Mouse (Mus musculus) stomach, postnatal 0 days (tissue): ENCODE measurements around the gene Nemf. TPM values are rescaled to one million over a fixed set of nuclear protein-coding genes. Genes with fewer than 3 reads are reported as not detected.
A peak's percentile ranks its signal among the peaks of the same experiment; 100 is the strongest.

Experiments used
- ATAC-seq: fragments of 200-750 bp; cut with Nextera tagmentation; 2 replicates; pipeline ENCODE4 v1.8.0; 2017; ENCODE audit not compliant: low FRiP score, low TSS enrichment
- DNase-seq: peaks from one replicate; pipeline ENCODE4 v3.0.0-alpha.2; 2016; ENCODE audit warnings: low spot score
- H3K27ac ChIP-seq: fragments of 300-500 bp; sonication (generic); replicated peaks from 2 replicates; pipeline ENCODE4 v1.5.1; 2014; ENCODE audit warnings: mild to moderate bottlenecking, control low read depth
- H3K27me3 ChIP-seq: fragments of 300-500 bp; sonication (generic); 2 replicates; pipeline ENCODE4 v1.6.1; 2014; ENCODE audit warnings: low read length; ENCODE audit not compliant: control insufficient read depth, insufficient read depth
- H3K36me3 ChIP-seq: fragments of 300-500 bp; sonication (generic); 2 replicates; pipeline ENCODE4 v1.6.1; 2014; ENCODE audit warnings: low read length, mixed read lengths; ENCODE audit not compliant: control insufficient read depth, insufficient read depth
- H3K4me1 ChIP-seq: fragments of 300-500 bp; sonication (generic); replicated peaks from 2 replicates; pipeline ENCODE4 v1.6.1; 2014; ENCODE audit warnings: antibody characterized with exemption; ENCODE audit not compliant: control insufficient read depth, insufficient read depth
- H3K4me2 ChIP-seq: fragments of 300-500 bp; sonication (generic); replicated peaks from 2 replicates; pipeline ENCODE4 v1.6.1; 2014; ENCODE audit warnings: low read depth, mild to moderate bottlenecking, control low read depth, moderate library complexity
- H3K4me3 ChIP-seq: fragments of 300-500 bp; sonication (generic); 2 replicates; pipeline ENCODE4 v1.5.1; 2014; ENCODE audit warnings: low read depth, low read length, control low read depth
- H3K9ac ChIP-seq: fragments of 300-500 bp; sonication (generic); 2 replicates; pipeline ENCODE4 v1.6.1; 2014; ENCODE audit warnings: mild to moderate bottlenecking, low read length, control low read depth, mixed read lengths
- H3K9me3 ChIP-seq: fragments of 300-500 bp; sonication (generic); 2 replicates; pipeline ENCODE4 v1.6.1; 2016; ENCODE audit warnings: low read length; ENCODE audit not compliant: control insufficient read depth
- CTCF ChIP-seq: IDR thresholded peaks from 2 replicates; pipeline ENCODE4 v1.5.1; 2016; ENCODE audit warnings: antibody characterized with exemption, low read depth, mild to moderate bottlenecking, moderate library complexity
- EP300 ChIP-seq: optimal IDR thresholded peaks from 2 replicates; pipeline ENCODE3; 2016; ENCODE audit warnings: antibody characterized with exemption
- WGBS: fragments of 180-500 bp; shearing (Covaris S2); extraction: QIAGEN DNeasy Blood & Tissue Kit; methylation state at CpG from one replicate; pipeline ENCODE4 v1.1.7; 2014; 5-methylcytosine and 5-hydroxymethylcytosine counted together
- polyA plus RNA-seq: library from polyadenylated mRNA; unstranded; fragments of >200 nt; fragmentation: Nextera tagmentation; extraction: Ambion mirVana; gene quantifications from 2 replicates; pipeline ENCODE4 v1.2.1, GENCODE M21; 2015

Gene Nemf
- polyA plus RNA-seq, 1 experiment from 2014 or later = 50.0 TPM

DNA sequence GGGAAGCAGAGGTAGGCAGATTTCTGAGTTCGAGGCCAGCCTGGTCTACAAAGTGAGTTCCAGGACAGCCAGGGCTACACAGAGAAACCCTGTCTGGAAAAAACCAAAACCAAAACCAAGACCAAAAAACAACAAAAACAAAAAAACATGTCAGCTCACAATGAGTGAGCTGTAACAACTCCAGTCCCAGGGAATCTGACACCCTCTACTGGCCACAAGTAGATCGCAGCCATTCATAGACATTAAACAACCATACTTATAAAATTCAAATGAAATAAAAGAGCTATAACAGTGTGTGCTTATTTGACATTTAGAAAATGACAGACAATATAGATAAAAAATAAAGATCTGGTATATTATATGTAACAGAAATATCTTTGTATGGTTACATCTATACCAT is 23.4 kb downstream of the Nemf start:
- 89% methylated on average over 2 of the region's 2 CpGs for WGBS
- no peak overlapping the region for H3K4me2 ChIP-seq
- H3K9ac ChIP-seq = no peak overlapping the region
- no peaks in the 10 kb centered on the region for H3K36me3 ChIP-seq
- DNase-seq = peak; percentile 26
- no peaks in the 10 kb centered on the region for H3K4me1 ChIP-seq
- no peaks in the 10 kb centered on the region for H3K27me3 ChIP-seq
- no peak for ATAC-seq
- H3K4me3 ChIP-seq = no peak overlapping the region
- no peak overlapping the region for H3K27ac ChIP-seq
- H3K9me3 ChIP-seq = no peaks in the 10 kb centered on the region
- TF ChIP-seq EP300 (no peak), CTCF (peak; percentile 77)

- no peaks in the 10 kb centered on the region for H3K36me3 ChIP-seq
- WGBS = 92% methylated on average over 1 of the region's 1 CpGs
- H3K9me3 ChIP-seq = no peaks in the 10 kb centered on the region
- ATAC-seq = no peak
- no peak for TF ChIP-seq EP300
- TF ChIP-seq CTCF = no peak
- DNase-seq = no peak
- no peaks in the 10 kb centered on the region for H3K27me3 ChIP-seq
- H3K27ac ChIP-seq = no peak overlapping the region
- H3K4me1 ChIP-seq = no peaks in the 10 kb centered on the region
- no peak overlapping the region for H3K9ac ChIP-seq
- H3K4me3 ChIP-seq = no peak overlapping the region
- no peak overlapping the region for H3K4me2 ChIP-seq
Measured at GRCm38 (mm10) chr12:69332147-69332546, 24.8 kb downstream of the Nemf start.

- no peaks in the 10 kb centered on the region for H3K9me3 ChIP-seq
- DNase-seq = no peak
- WGBS = 85% methylated on average over 3 of the region's 3 CpGs
Measured at GRCm38 (mm10) chr12:69331187-69331586, 25.8 kb downstream of the Nemf start.

DNA sequence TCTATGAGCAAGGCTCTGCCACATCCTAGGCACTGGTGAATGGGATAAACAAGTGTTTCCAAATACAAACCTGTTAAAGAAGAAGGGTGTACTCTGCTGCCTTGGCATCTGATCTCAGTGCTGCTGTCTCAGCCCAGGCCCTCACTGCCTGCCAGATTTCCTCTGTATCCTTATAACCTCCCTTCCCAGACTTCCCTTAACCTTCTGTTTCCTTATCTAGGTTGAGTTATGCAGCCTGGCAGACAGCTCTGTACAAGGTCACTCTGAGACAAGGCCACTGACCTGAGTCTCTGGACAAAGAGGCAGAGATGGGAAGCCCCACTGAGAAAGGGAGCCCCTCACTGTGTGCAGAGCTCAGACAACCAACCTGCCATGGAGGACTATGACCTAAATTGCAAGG is 38.5 kb downstream of the Nemf start:
- no peaks in the 10 kb centered on the region for H3K27me3 ChIP-seq
- H3K36me3 ChIP-seq = peaks cover 18% of the 10 kb centered on the region; the same call in 1 of the 2 replicates
- no peak overlapping the region for H3K27ac ChIP-seq
- DNase-seq = no peak
- H3K4me1 ChIP-seq = no peaks in the 10 kb centered on the region
- no peak overlapping the region for H3K4me3 ChIP-seq
- no peak for ATAC-seq
- no peak for TF ChIP-seq EP300
- no peak for TF ChIP-seq CTCF
- no peak overlapping the region for H3K9ac ChIP-seq
- no peaks in the 10 kb centered on the region for H3K9me3 ChIP-seq
- no peak overlapping the region for H3K4me2 ChIP-seq

More at GRCm38 (mm10) chr12:69331187-69331586, 25.8 kb downstream of the Nemf start:
- Histone ChIP-seq H3K36me3 (no peaks in the 10 kb centered on the region), H3K27me3 (no peaks in the 10 kb centered on the region), H3K9ac (no peak overlapping the region), H3K4me3 (no peak overlapping the region), H3K4me1 (no peaks in the 10 kb centered on the region), H3K4me2 (no peak overlapping the region), H3K27ac (no peak overlapping the region)
- ATAC-seq = no peak
- TF ChIP-seq CTCF = no peak
- no peak for TF ChIP-seq EP300

DNA sequence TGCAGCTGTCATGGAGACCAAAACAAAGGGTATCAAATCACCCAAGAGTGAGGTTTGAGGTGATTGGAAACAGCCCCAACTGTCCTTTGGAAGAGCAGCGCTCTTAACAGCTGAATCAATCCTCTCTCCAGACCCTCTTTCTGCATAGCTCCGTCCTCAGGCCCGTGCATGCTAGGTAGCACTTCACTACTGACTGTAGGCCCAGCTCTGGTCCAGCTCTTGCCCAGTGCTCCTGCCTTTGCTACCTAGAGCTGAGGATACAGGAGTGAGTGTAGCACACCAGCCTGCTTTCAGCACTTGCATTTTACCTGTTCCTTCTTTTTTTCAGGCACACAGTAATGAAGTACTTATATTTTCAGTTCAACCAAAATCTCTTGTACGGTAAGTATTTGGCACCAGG is 47.3 kb downstream of the Nemf start:
- Histone ChIP-seq H3K4me2 (no peak overlapping the region), H3K36me3 (peaks cover 46% of the 10 kb centered on the region), H3K9ac (no peak overlapping the region), H3K4me3 (no peak overlapping the region), H3K4me1 (no peaks in the 10 kb centered on the region), H3K27ac (no peak overlapping the region), H3K27me3 (no peaks in the 10 kb centered on the region), H3K9me3 (no peaks in the 10 kb centered on the region)
- no peak for DNase-seq
- TF ChIP-seq EP300 (no peak), CTCF (no peak)
- no peak for ATAC-seq
- 92% methylated on average over 4 of the region's 4 CpGs for WGBS

DNA sequence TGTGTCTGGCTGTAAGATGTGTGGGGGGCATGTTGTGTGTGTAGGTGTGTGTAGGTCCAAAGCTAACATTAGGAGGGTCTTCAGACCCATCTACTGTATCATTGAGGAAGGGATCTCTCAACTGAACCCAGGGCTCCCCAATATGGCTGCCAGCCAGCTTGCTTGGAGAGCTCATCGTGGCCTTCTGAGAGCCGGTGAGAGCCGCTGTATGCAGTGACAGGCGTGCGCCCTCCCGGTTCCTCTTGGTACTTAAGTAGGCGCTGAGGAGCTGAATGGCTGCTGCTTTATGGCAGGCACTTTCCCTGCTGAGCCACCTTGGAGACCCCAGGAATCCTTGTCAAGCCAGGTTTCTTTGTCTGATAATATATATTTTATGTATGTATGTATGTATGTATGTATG is 50.6 kb downstream of the Nemf start:
- H3K4me3 ChIP-seq = no peak overlapping the region
- no peaks in the 10 kb centered on the region for H3K4me1 ChIP-seq
- DNase-seq (no peak), ATAC-seq (no peak)
- H3K27ac ChIP-seq = no peak overlapping the region
- 95% methylated on average over 7 of the region's 7 CpGs for WGBS
- H3K9me3 ChIP-seq = no peaks in the 10 kb centered on the region
- H3K4me2 ChIP-seq = no peak overlapping the region
- TF ChIP-seq CTCF = no peak
- no peak for TF ChIP-seq EP300
- H3K9ac ChIP-seq = no peak overlapping the region
- H3K36me3 ChIP-seq = peaks cover 45% of the 10 kb centered on the region
- H3K27me3 ChIP-seq = no peaks in the 10 kb centered on the region
